Mouse (Mus musculus) frontal cortex, postnatal 10 days (tissue): ENCODE measurements around the gene Fetub.

ENCODE experiments used
- DNase-seq, 2 experiments: peaks; one replicate each; pipeline ENCODE4 v3.0.0; 2022; ENCODE audit warnings: low spot score in 2 of 2, mixed read lengths in 1 of 2

Fetub gene

GRCm38 (mm10) chr16:22963293-22963692, 45.2 kb downstream of the Fetub start:
- no peak for DNase-seq

GRCm38 (mm10) chr16:22967383-22968030, 49.4 kb downstream of the Fetub start:
- no peak for DNase-seq
